Mouse (Mus musculus) small intestine, adult 2 months (tissue): ENCODE results near the gene Rangap1.

Experiments used
- CTCF ChIP-seq: fragments of 200-500 bp; IDR thresholded peaks from 2 replicates; pipeline ENCODE4 v1.5.1; 2012; ENCODE audit warnings: low read depth, mild to moderate bottlenecking, control low read depth, inconsistent platforms, low read length, moderate library complexity, mixed read lengths; ENCODE audit not compliant: insufficient replicate concordance, insufficient read length; ENCODE audit errors: extremely low read depth
- POLR2A ChIP-seq: fragments of 200-500 bp; IDR thresholded peaks from 2 replicates; pipeline ENCODE4 v1.6.1; 2012; ENCODE audit warnings: low read depth, mild to moderate bottlenecking, control low read depth, inconsistent platforms, low read length, moderate library complexity

GRCm38 (mm10) chr15:81739296-81739695 is 6.0 kb downstream of the Rangap1 start:
- TF ChIP-seq POLR2A (no peak), CTCF (no peak)
